Mouse (Mus musculus): ENCODE measurements at regions not wholly inside any gene's neighbourhood (a gene's known extent, or its start where the extent isn't known, plus 50 kb on each side); places are given as distances from the start of the nearest gene placed in this dataset.

- TF ChIP-seq CTCF (IDR thresholded peaks at IDR 0.05; ENCODE audit: borderline replicate concordance, extremely low read depth, insufficient read depth, insufficient read length) (no peak), POLR2A (IDR thresholded peaks at IDR 0.05; ENCODE audit: borderline replicate concordance, extremely low read depth, insufficient read depth, insufficient read length, poor library complexity, severe bottlenecking) (no peak)
Measured at GRCm38 (mm10) chr17:45322842-45323241, 110.7 kb downstream of the Cdc5l start.
